Mouse (Mus musculus): ENCODE measurements around the gene Slc35e3. TPM values are rescaled to one million over a fixed set of nuclear protein-coding genes. Genes with fewer than 3 reads are reported as not detected.
"Not testable (repeated sequence)": the region's sequence is repeated elsewhere in the genome, so short reads cannot be mapped to it uniquely, and the experiment has no call there.

Gene Slc35e3
- polyA plus RNA-seq, 1 experiment from 2014 or later = 34.4 TPM

GRCm38 (mm10) chr10:117738928-117739647 lies 7.1 kb downstream of the Slc35e3 start:
- Histone ChIP-seq H3K4me3 (no peak overlapping the region), H3K9ac (no peak overlapping the region), H3K27me3 (replicated peaks) (no peaks in the 10 kb centered on the region), H3K36me3 (replicated peaks) (peaks cover 37% of the 10 kb centered on the region), H3K4me1 (peaks cover 9% of the 10 kb centered on the region), H3K27ac (no peak overlapping the region), H3K4me2 (no peak overlapping the region), H3K9me3 (no peaks in the 10 kb centered on the region)
- WGBS = 88% methylated on average over 15 of the region's 15 CpGs
- no peak for ATAC-seq (replicated peaks)

- H3K36me3 ChIP-seq (replicated peaks) = peaks cover 37% of the 10 kb centered on the region
- no peaks in the 10 kb centered on the region for H3K9me3 ChIP-seq
- no peak overlapping the region for H3K9ac ChIP-seq
- H3K27ac ChIP-seq = no peak overlapping the region
- H3K4me2 ChIP-seq = no peak overlapping the region
- WGBS = 79% methylated on average over 13 of the region's 13 CpGs
- no peaks in the 10 kb centered on the region for H3K27me3 ChIP-seq (replicated peaks)
- no peak for ATAC-seq (replicated peaks)
- peaks cover 2% of the 10 kb centered on the region for H3K4me1 ChIP-seq
- no peak overlapping the region for H3K4me3 ChIP-seq
These were observed 7.8 kb downstream of the Slc35e3 start for GRCm38 (mm10) chr10:117738140-117738921.

- WGBS = 94% methylated on average over 8 of the region's 8 CpGs
- not testable (repeated sequence) for H3K4me1 ChIP-seq; H3K9ac ChIP-seq; H3K4me3 ChIP-seq; H3K4me2 ChIP-seq; H3K27me3 ChIP-seq (replicated peaks); H3K27ac ChIP-seq; ATAC-seq (replicated peaks); H3K9me3 ChIP-seq
- H3K36me3 ChIP-seq (replicated peaks) = peaks cover 37% of the 10 kb centered on the region
These were observed 8.7 kb downstream of the Slc35e3 start for GRCm38 (mm10) chr10:117737498-117737897.

GRCm38 (mm10) chr10:117737075-117737474 lies 9.1 kb downstream of the Slc35e3 start:
- Histone ChIP-seq H3K9me3 (no peaks in the 10 kb centered on the region), H3K9ac (no peak overlapping the region), H3K4me1 (no peaks in the 10 kb centered on the region), H3K4me2 (no peak overlapping the region), H3K27ac (no peak overlapping the region), H3K4me3 (no peak overlapping the region), H3K27me3 (replicated peaks) (no peaks in the 10 kb centered on the region), H3K36me3 (replicated peaks) (peaks cover 37% of the 10 kb centered on the region)
- 89% methylated on average over 4 of the region's 4 CpGs for WGBS
- ATAC-seq (replicated peaks) = no peak

GRCm38 (mm10) chr10:117736573-117736972 lies 9.6 kb downstream of the Slc35e3 start:
- H3K4me2 ChIP-seq = no peak overlapping the region
- H3K4me3 ChIP-seq = no peak overlapping the region
- 92% methylated on average over 5 of the region's 5 CpGs for WGBS
- H3K27ac ChIP-seq = no peak overlapping the region
- no peak overlapping the region for H3K9ac ChIP-seq
- no peak for ATAC-seq (replicated peaks)
- no peaks in the 10 kb centered on the region for H3K9me3 ChIP-seq
- no peaks in the 10 kb centered on the region for H3K27me3 ChIP-seq (replicated peaks)
- peaks cover 37% of the 10 kb centered on the region for H3K36me3 ChIP-seq (replicated peaks)
- no peaks in the 10 kb centered on the region for H3K4me1 ChIP-seq

GRCm38 (mm10) chr10:117735396-117735795 lies 10.8 kb downstream of the Slc35e3 start:
- H3K27ac ChIP-seq; H3K9me3 ChIP-seq; H3K4me3 ChIP-seq; H3K4me1 ChIP-seq; H3K27me3 ChIP-seq (replicated peaks); ATAC-seq (replicated peaks); H3K9ac ChIP-seq; H3K4me2 ChIP-seq: not testable (repeated sequence)
- H3K36me3 ChIP-seq (replicated peaks) = peaks cover 35% of the 10 kb centered on the region
- 89% methylated on average over 12 of the region's 12 CpGs for WGBS

- H3K9ac ChIP-seq; H3K27me3 ChIP-seq (replicated peaks); H3K9me3 ChIP-seq; H3K4me1 ChIP-seq; ATAC-seq (replicated peaks); H3K4me2 ChIP-seq; H3K27ac ChIP-seq; H3K4me3 ChIP-seq: not testable (repeated sequence)
- peaks cover 27% of the 10 kb centered on the region; the same call in 1 of the 2 replicates for H3K36me3 ChIP-seq (replicated peaks)
- 92% methylated on average over 10 of the region's 10 CpGs for WGBS
These were observed 11.9 kb downstream of the Slc35e3 start for GRCm38 (mm10) chr10:117734104-117734852.

GRCm38 (mm10) chr10:117733626-117734025 lies 12.5 kb downstream of the Slc35e3 start:
- not testable (repeated sequence) for H3K27ac ChIP-seq; H3K4me3 ChIP-seq; ATAC-seq (replicated peaks); H3K9ac ChIP-seq; H3K4me2 ChIP-seq; H3K27me3 ChIP-seq (replicated peaks); H3K9me3 ChIP-seq; H3K4me1 ChIP-seq
- peaks cover 21% of the 10 kb centered on the region; the same call in 1 of the 2 replicates for H3K36me3 ChIP-seq (replicated peaks)
- whole genome bisulfite sequencing = 89% methylated on average over 8 of the region's 8 CpGs

- no peak overlapping the region for H3K4me3 ChIP-seq
- no peaks in the 10 kb centered on the region for H3K4me1 ChIP-seq
- WGBS = 88% methylated on average over 14 of the region's 14 CpGs
- H3K27me3 ChIP-seq (replicated peaks) = no peaks in the 10 kb centered on the region
- no peak overlapping the region for H3K4me2 ChIP-seq
- no peak overlapping the region for H3K27ac ChIP-seq
- no peak for ATAC-seq (replicated peaks)
- H3K36me3 ChIP-seq (replicated peaks) = peaks cover 15% of the 10 kb centered on the region; the same call in 1 of the 2 replicates
- H3K9me3 ChIP-seq = no peaks in the 10 kb centered on the region
- H3K9ac ChIP-seq = no peak overlapping the region
These were observed 13.1 kb downstream of the Slc35e3 start for GRCm38 (mm10) chr10:117732962-117733592.

- no peaks in the 10 kb centered on the region for H3K4me1 ChIP-seq
These were observed 14.0 kb downstream of the Slc35e3 start for GRCm38 (mm10) chr10:117732184-117732583.

GRCm38 (mm10) chr10:117731244-117732101 lies 14.7 kb downstream of the Slc35e3 start:
- no peak overlapping the region for H3K9ac ChIP-seq
- H3K4me3 ChIP-seq = no peak overlapping the region
- no peak overlapping the region for H3K27ac ChIP-seq
- ATAC-seq (replicated peaks) = no peak
- H3K27me3 ChIP-seq (replicated peaks) = no peaks in the 10 kb centered on the region
- H3K36me3 ChIP-seq (replicated peaks) = peaks cover 5% of the 10 kb centered on the region; the same call in 1 of the 2 replicates
- H3K4me1 ChIP-seq = no peaks in the 10 kb centered on the region
- no peak overlapping the region for H3K4me2 ChIP-seq
- H3K9me3 ChIP-seq = no peaks in the 10 kb centered on the region
- 64% methylated on average over 15 of the region's 15 CpGs for WGBS

More at GRCm38 (mm10) chr10:117732184-117732583, 14.0 kb downstream of the Slc35e3 start:
- Histone ChIP-seq H3K9me3 (no peaks in the 10 kb centered on the region), H3K27ac (no peak overlapping the region), H3K4me2 (no peak overlapping the region), H3K9ac (no peak overlapping the region), H3K4me3 (no peak overlapping the region), H3K27me3 (replicated peaks) (no peaks in the 10 kb centered on the region), H3K36me3 (replicated peaks) (peaks cover 11% of the 10 kb centered on the region; the same call in 1 of the 2 replicates)
- no peak for ATAC-seq (replicated peaks)
- 88% methylated on average over 5 of the region's 5 CpGs for WGBS

Data from midbrain, embryonic 15.5 days (tissue).